Mouse (Mus musculus) bone marrow macrophage, adult 2 months (primary cell): ENCODE measurements around the gene Tmem132c.

Experiments
- CTCF ChIP-seq: IDR thresholded peaks from 2 replicates; pipeline ENCODE4 v1.5.1; 2012; ENCODE audit warnings: low read depth, mild to moderate bottlenecking, low read length, moderate library complexity
- POLR2A ChIP-seq: IDR thresholded peaks from 2 replicates; pipeline ENCODE4 v1.6.1; 2012; ENCODE audit warnings: mild to moderate bottlenecking, low read depth, low read length, borderline replicate concordance

GRCm38 (mm10) chr5:127242763-127243160 is 1.2 kb downstream of the Tmem132c start:
- no peak for TF ChIP-seq POLR2A
- TF ChIP-seq CTCF = no peak
